Mouse (Mus musculus) left cerebral cortex, adult 2 months (tissue): ENCODE data around the gene Hist1h3c. TPM values are rescaled to one million over a fixed set of nuclear protein-coding genes. Genes with fewer than 3 reads are reported as not detected.
A peak's percentile ranks its signal among the peaks of the same experiment; 100 is the strongest.

Experiments
- DNase-seq, 2 experiments: peaks; one replicate each; pipeline ENCODE4 v3.0.0; 2021 to 2022; ENCODE audit warnings: low spot score in 2 of 2, mixed read lengths in 1 of 2; ENCODE audit errors: extremely low spot score in 1 of 2
- H3K27ac ChIP-seq: fragments of 200-600 bp; 2 replicates; pipeline ENCODE4 v1.8.1; 2022
- H3K4me3 ChIP-seq: fragments of 200-600 bp; 2 replicates; pipeline ENCODE4 v1.8.1; 2022
- CTCF ChIP-seq: fragments of 200-600 bp; IDR thresholded peaks from 2 replicates; pipeline ENCODE4 v1.8.1; 2022; ENCODE audit warnings: antibody characterized with exemption, mild to moderate bottlenecking, moderate library complexity
- intact Hi-C: fragments of 180-260 bp; cut with DNase I; formaldehyde crosslinking; loops from one replicate; pipeline ENCODE4 v1.15.1; 2025
- total RNA-seq, 2 experiments: library from RNA; stranded (reverse); gene quantifications; 2 replicates each; pipeline ENCODE4 v1.2.3; 2021

Gene Hist1h3c
- total RNA-seq, 2 experiments from 2014 or later: 1.0 to 1.3 TPM

DNA sequence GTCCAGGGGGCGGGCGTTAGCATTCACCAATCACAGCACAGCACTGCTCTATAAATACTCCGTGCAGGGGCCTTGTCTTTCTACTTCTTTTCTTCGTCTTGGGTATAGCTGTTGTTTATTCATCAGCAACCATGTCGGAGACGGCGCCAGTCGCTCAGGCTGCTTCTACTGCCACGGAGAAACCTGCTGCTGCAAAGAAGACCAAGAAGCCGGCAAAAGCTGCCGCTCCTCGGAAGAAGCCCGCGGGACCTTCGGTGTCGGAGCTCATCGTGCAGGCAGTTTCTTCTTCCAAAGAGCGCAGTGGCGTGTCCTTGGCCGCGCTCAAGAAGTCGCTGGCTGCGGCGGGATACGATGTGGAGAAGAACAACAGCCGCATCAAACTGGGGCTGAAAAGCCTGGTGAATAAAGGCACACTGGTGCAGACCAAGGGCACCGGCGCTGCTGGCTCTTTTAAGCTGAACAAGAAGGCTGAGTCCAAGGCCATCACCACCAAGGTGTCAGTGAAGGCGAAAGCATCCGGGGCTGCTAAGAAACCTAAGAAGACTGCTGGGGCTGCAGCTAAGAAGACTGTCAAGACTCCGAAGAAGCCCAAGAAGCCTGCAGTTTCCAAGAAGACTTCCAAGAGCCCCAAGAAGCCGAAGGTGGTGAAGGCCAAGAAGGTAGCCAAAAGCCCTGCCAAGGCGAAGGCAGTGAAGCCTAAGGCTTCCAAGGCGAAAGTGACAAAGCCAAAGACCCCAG, 18.4 kb upstream of the Hist1h3c start, which contains the start of gene Hist1h1a:
TSS of gene Hist1h1a (plus strand) at position 81 of the 738 bp plus-strand sequence.
- peak within 1 kb of the TSS; percentile 66 for H3K4me3 ChIP-seq
- no peak for TF ChIP-seq CTCF
- intact Hi-C loops: loop anchor here (5.0 kb wide), 3 partner anchors 181 to 1721 kb away; partner anchors contain the start of genes Abt1, Hist1h2ag, Hist1h2bj and Hist1h4d

GRCm38 (mm10) chr13:23763242-23763585, 17.8 kb upstream of the Hist1h3c start:
- DNase-seq: no peak
- Histone ChIP-seq H3K4me3 (peak overlapping the region; percentile 66), H3K27ac (peak overlapping the region; percentile 90)
- TF ChIP-seq CTCF: no peak
- intact Hi-C loops: loop anchor here (5.0 kb wide), 3 partner anchors 181 to 1721 kb away; partner anchors contain the start of genes Abt1, Hist1h2ag, Hist1h2bj and Hist1h4d

More for the DNA sequence above, 18.4 kb upstream of the Hist1h3c start, which contains the start of gene Hist1h1a:
- H3K27ac ChIP-seq: peak within 1 kb of the TSS; percentile 90
- peak; percentile 77 to 78 for DNase-seq

- intact Hi-C loops: loop anchor here (1.0 to 5.0 kb wide), 4 partner anchors 141 to 1720 kb away; partner anchors contain the start of genes Abt1, Hist1h2ag, Hist1h2be and Hist1h2bj
- Histone ChIP-seq H3K27ac (peak within 1 kb of the TSS; percentile 90), H3K4me3 (peak within 1 kb of the TSS; percentile 66)
- DNase-seq: peak; percentile 50 to 57
These were observed 16.7 kb upstream of the Hist1h3c start, which contains the start of gene Hist1h3a for GRCm38 (mm10) chr13:23761871-23762821. Gene Hist1h3a, minus strand, starts transcription at chr13:23762386.

DNA sequence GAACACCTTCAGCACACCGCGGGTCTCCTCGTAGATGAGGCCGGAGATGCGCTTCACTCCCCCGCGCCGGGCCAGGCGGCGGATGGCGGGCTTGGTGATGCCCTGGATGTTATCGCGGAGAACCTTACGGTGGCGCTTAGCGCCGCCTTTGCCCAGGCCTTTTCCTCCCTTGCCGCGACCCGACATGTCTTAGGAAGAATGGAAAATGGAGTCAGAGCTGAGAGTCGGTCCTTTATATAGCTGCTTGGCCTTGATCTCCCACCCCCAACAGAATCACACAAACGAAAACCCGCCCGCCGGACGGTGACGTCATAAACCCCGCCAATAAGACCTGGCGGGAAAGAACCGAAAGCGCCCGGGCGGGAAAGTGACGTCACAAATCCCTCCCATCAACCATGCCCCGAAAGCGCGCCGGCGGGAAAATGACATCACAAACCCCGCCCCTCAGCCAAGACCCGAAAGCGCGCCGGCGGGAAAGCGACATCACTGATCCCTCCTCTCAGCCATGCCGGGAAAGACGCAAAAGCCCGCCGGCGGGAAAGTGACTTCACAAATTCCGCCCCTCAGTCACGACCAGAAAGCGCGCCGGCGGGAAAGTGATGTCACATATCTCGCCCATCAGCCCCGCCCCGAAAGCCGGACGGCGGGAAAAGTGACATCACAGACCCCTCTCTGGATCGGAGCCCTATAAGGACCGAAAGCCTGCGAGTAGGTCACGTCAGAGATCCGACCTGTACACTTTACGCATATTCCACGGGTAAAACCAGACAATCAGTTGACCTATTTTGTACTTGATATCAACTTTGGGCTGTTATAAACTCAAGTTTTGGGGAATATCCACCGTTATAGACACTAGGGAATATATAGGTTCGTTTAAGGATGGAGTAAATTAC, 15.8 kb upstream of the Hist1h3c start, which contains the start of gene Hist1h4a:
TSS of gene Hist1h4a (minus strand) at position 259 of the 893 bp plus-strand sequence.
- H3K27ac ChIP-seq: peak within 1 kb of the TSS; percentile 87
- H3K4me3 ChIP-seq: peak within 1 kb of the TSS; percentile 66
- intact Hi-C loops: loop anchor here (1.0 to 5.0 kb wide), 4 partner anchors 140 to 1719 kb away; partner anchors contain the start of genes Abt1, Hist1h2ag, Hist1h2be and Hist1h2bj
- peak; percentile 98 to 99 for DNase-seq
- no peak for TF ChIP-seq CTCF

DNA sequence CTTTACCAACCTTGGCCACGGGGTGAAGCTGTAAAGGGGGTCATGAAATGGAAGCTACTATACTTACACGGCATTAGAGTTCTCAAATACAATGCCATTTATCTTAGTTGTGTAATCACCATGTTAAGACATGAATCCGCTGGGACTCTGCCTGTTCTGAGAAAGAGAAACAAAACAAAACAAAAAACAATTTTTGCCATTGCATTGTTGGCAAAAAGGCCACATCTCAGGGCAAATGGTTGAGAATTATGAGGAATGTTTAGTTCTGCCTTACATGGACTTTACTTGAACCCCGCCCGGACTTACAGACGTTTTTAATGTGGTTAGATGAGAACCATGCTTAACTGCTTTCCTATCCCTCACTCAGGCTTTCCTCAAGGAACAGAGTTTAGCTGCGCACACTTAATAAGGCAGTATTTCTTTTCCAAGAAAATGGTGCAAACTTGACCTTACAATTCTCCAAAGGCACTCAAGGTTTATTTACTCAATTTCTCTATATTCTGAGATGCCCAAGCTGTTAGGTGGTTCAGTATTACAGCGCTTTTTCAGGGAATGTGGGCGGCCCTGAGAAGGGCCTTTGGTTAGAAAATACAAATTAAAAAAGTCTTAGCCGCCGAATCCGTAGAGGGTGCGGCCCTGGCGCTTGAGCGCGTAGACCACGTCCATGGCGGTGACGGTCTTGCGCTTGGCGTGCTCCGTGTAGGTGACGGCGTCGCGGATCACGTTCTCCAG, 15.0 kb upstream of the Hist1h3c start:
- intact Hi-C loops: loop anchor here (5.0 kb wide), 3 partner anchors 178 to 1718 kb away; partner anchors contain the start of genes Abt1, Hist1h2ag, Hist1h2bj and Hist1h4d
- TF ChIP-seq CTCF: no peak; the same call in 1 of the 2 replicates
- Histone ChIP-seq H3K4me3 (peak overlapping the region; percentile 66), H3K27ac (peak overlapping the region; percentile 87)
- DNase-seq: peak in 1 of 2 experiments; percentile 19

GRCm38 (mm10) chr13:23759916-23760239, 14.5 kb upstream of the Hist1h3c start:
- no peak for TF ChIP-seq CTCF
- Histone ChIP-seq H3K27ac (peak overlapping the region; percentile 87; the same call in 1 of the 2 replicates), H3K4me3 (no peak overlapping the region)
- no peak for DNase-seq
- intact Hi-C loops: loop anchor here (5.0 kb wide), 3 partner anchors 178 to 1718 kb away; partner anchors contain the start of genes Abt1, Hist1h2ag, Hist1h2bj and Hist1h4d

GRCm38 (mm10) chr13:23759251-23759771, 13.9 kb upstream of the Hist1h3c start:
- no peak for TF ChIP-seq CTCF
- Histone ChIP-seq H3K27ac (no peak overlapping the region), H3K4me3 (no peak overlapping the region)
- DNase-seq: no peak
- intact Hi-C loops: no loop called here

- intact Hi-C loops: no loop called here
- no peak overlapping the region for H3K27ac ChIP-seq
- TF ChIP-seq CTCF: no peak
- no peak overlapping the region for H3K4me3 ChIP-seq
- DNase-seq: no peak
These were observed 12.5 kb upstream of the Hist1h3c start for GRCm38 (mm10) chr13:23757921-23758320.

- TF ChIP-seq CTCF: no peak
- intact Hi-C loops: no loop called here
- peak overlapping the region; percentile 40 for H3K4me3 ChIP-seq
- H3K27ac ChIP-seq: peak overlapping the region; percentile 75
- DNase-seq: no peak
These were observed 11.9 kb upstream of the Hist1h3c start for GRCm38 (mm10) chr13:23757211-23757773.
